Mouse (Mus musculus) liver, embryonic 16.5 days (tissue): ENCODE results near the gene Clta. TPM values are rescaled to one million over a fixed set of nuclear protein-coding genes. Genes with fewer than 3 reads are reported as not detected.
A peak's percentile ranks its signal among the peaks of the same experiment; 100 is the strongest.

Experiments used
- ATAC-seq: fragments of 200-750 bp; cut with Nextera tagmentation; 2 replicates; pipeline ENCODE4 v1.8.0; 2017; ENCODE audit warnings: low read depth, mild to moderate bottlenecking, moderate number of reproducible peaks, moderate library complexity
- H3K27ac ChIP-seq: fragments of 300-500 bp; sonication (generic); 2 replicates; pipeline ENCODE4 v1.5.1; 2014; ENCODE audit warnings: mild to moderate bottlenecking, low read length
- H3K27me3 ChIP-seq: fragments of 300-500 bp; sonication (generic); 2 replicates; pipeline ENCODE4 v1.6.1; 2014; ENCODE audit warnings: low read depth, low read length, mixed read lengths; ENCODE audit not compliant: control insufficient read depth, insufficient read depth
- H3K36me3 ChIP-seq: fragments of 300-500 bp; sonication (generic); 2 replicates; pipeline ENCODE4 v1.6.1; 2014; ENCODE audit warnings: mild to moderate bottlenecking; ENCODE audit not compliant: control insufficient read depth, insufficient read depth
- H3K4me1 ChIP-seq: fragments of 300-500 bp; sonication (generic); 2 replicates; pipeline ENCODE4 v1.6.1; 2014; ENCODE audit warnings: low read depth, low read length, mixed read lengths; ENCODE audit not compliant: control insufficient read depth
- H3K4me2 ChIP-seq: fragments of 300-500 bp; sonication (generic); 2 replicates; pipeline ENCODE4 v1.6.1; 2014; ENCODE audit warnings: low read depth, low read length, mixed read lengths
- H3K4me3 ChIP-seq: fragments of 300-500 bp; sonication (generic); 2 replicates; pipeline ENCODE4 v1.5.1; 2014; ENCODE audit warnings: low read depth, mild to moderate bottlenecking, low read length
- H3K9ac ChIP-seq: fragments of 300-500 bp; sonication (generic); 2 replicates; pipeline ENCODE4 v1.6.1; 2014; ENCODE audit warnings: low read depth, low read length
- H3K9me3 ChIP-seq: fragments of 300-500 bp; sonication (generic); replicated peaks from 2 replicates; pipeline ENCODE4 v1.6.1; 2016; ENCODE audit warnings: low read length; ENCODE audit not compliant: control insufficient read depth
- WGBS: fragments of 180-500 bp; shearing (Covaris S2); extraction: QIAGEN DNeasy Blood & Tissue Kit; methylation state at CpG from one replicate; pipeline ENCODE4 v1.1.7; 2014; ENCODE audit not compliant: insufficient replicate concordance; 5-methylcytosine and 5-hydroxymethylcytosine counted together
- polyA plus RNA-seq: library from polyadenylated mRNA; unstranded; fragments of >200 nt; fragmentation: Nextera tagmentation; extraction: Ambion mirVana; gene quantifications from 2 replicates; pipeline ENCODE4 v1.2.1, GENCODE M21; 2015

The Clta gene
- polyA plus RNA-seq, 1 experiment from 2014 or later: 101 TPM

GRCm38 (mm10) chr4:44012376-44013367, 8.4 kb downstream of the Clta start:
- H3K36me3 ChIP-seq: no peaks in the 10 kb centered on the region
- peak overlapping the region; percentile 80 for H3K27ac ChIP-seq
- H3K9ac ChIP-seq: peak overlapping the region; percentile 85
- peak overlapping the region; percentile 74 for H3K4me3 ChIP-seq
- H3K4me1 ChIP-seq: peaks cover 34% of the 10 kb centered on the region
- no peaks in the 10 kb centered on the region for H3K9me3 ChIP-seq
- ATAC-seq: peak; percentile 97
- under 1% methylated on average over 77 of the region's 77 CpGs for WGBS
- peak overlapping the region; percentile 89 for H3K4me2 ChIP-seq
- no peaks in the 10 kb centered on the region for H3K27me3 ChIP-seq

DNA sequence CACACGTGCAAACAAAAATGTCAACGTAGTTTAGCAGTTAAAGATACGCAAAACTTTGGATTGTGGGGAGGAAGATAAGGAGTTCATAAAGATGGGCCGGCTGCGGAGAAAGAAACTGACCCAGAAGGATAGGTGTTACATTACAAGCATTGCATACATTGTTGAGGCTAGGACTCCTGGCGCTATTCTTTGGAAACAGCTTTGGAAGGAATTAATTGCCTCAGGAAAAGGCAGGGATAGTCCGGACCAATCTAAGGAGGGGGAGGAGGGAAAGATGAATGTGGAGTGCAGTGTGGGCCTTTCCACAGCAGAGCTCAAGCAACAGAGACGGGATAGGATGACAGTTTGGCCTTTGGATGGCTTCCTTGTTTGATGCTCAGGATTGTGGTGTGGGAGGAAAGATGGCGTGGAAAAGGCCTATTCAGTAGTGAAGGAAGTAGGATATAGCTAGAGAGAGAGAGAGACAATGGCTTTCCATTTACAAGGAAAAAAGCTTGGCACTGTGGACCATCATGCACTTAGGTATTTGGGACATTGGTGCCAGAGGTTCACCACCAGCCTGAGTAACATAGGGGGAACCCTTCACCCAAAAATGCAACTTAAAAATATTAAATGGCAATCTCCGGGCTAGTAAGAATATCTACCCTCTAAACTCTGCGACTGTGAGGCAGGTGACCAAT, 9.3 kb downstream of the Clta start:
- 18% methylated on average over 11 of the region's 11 CpGs for WGBS
- peak overlapping the region; percentile 85 for H3K9ac ChIP-seq
- no peaks in the 10 kb centered on the region for H3K27me3 ChIP-seq
- peak overlapping the region; percentile 80 for H3K27ac ChIP-seq
- peak overlapping the region; percentile 89 for H3K4me2 ChIP-seq
- H3K4me1 ChIP-seq: peaks cover 34% of the 10 kb centered on the region
- no peak for ATAC-seq
- peak overlapping the region; percentile 74 for H3K4me3 ChIP-seq
- no peaks in the 10 kb centered on the region for H3K9me3 ChIP-seq
- peaks cover under 1% of the 10 kb centered on the region for H3K36me3 ChIP-seq

- H3K36me3 ChIP-seq: peaks cover 24% of the 10 kb centered on the region
- peaks cover 34% of the 10 kb centered on the region for H3K4me1 ChIP-seq
- H3K9ac ChIP-seq: no peak overlapping the region
- H3K4me3 ChIP-seq: no peak overlapping the region
- no peak overlapping the region for H3K4me2 ChIP-seq
- ATAC-seq: no peak
- no peaks in the 10 kb centered on the region for H3K27me3 ChIP-seq
- WGBS: 27% methylated on average over 4 of the region's 4 CpGs
- no peaks in the 10 kb centered on the region for H3K9me3 ChIP-seq
- H3K27ac ChIP-seq: no peak overlapping the region
These were observed 11.8 kb downstream of the Clta start for GRCm38 (mm10) chr4:44016071-44016470.

GRCm38 (mm10) chr4:44016791-44017190, 12.5 kb downstream of the Clta start:
- H3K27ac ChIP-seq: no peak overlapping the region
- H3K27me3 ChIP-seq: no peaks in the 10 kb centered on the region
- no peak overlapping the region for H3K9ac ChIP-seq
- no peak overlapping the region for H3K4me2 ChIP-seq
- H3K9me3 ChIP-seq: no peaks in the 10 kb centered on the region
- H3K4me3 ChIP-seq: no peak overlapping the region
- 87% methylated on average over 12 of the region's 12 CpGs for WGBS
- peaks cover 30% of the 10 kb centered on the region for H3K4me1 ChIP-seq
- ATAC-seq: no peak
- H3K36me3 ChIP-seq: peaks cover 31% of the 10 kb centered on the region

DNA sequence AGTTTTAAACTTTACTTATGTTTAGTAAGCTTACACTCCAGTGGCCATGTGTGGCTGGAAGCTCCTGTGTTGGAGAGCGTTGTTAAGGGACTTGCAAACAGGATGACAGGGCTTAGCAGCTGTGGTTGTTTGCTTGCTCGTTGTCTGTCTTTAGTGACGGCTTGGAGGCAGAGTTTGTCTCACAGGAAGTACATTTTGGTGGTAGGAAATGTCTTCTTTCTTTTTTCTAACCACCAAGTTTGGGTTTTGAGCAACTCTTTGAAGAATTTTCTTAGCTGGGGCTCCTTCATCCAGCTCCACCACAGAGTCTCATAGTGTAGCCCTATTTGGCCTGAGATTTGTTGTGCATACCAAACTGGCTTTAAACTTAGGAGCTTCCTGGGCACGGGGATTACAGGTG, 18.1 kb downstream of the Clta start:
- no peak overlapping the region for H3K4me3 ChIP-seq
- no peak overlapping the region for H3K9ac ChIP-seq
- no peak overlapping the region for H3K4me2 ChIP-seq
- H3K9me3 ChIP-seq: no peaks in the 10 kb centered on the region
- H3K27ac ChIP-seq: no peak overlapping the region
- 60% methylated on average over 4 of the region's 4 CpGs for WGBS
- no peak for ATAC-seq
- no peaks in the 10 kb centered on the region for H3K4me1 ChIP-seq
- H3K27me3 ChIP-seq: no peaks in the 10 kb centered on the region
- peaks cover 83% of the 10 kb centered on the region for H3K36me3 ChIP-seq

- Histone ChIP-seq H3K27me3 (no peaks in the 10 kb centered on the region), H3K27ac (no peak overlapping the region), H3K4me1 (no peaks in the 10 kb centered on the region), H3K36me3 (peaks cover 87% of the 10 kb centered on the region), H3K9me3 (no peaks in the 10 kb centered on the region), H3K9ac (no peak overlapping the region), H3K4me2 (no peak overlapping the region), H3K4me3 (no peak overlapping the region)
- 84% methylated on average over 11 of the region's 11 CpGs for WGBS
- no peak for ATAC-seq
These were observed 18.5 kb downstream of the Clta start for GRCm38 (mm10) chr4:44022766-44023165.

DNA sequence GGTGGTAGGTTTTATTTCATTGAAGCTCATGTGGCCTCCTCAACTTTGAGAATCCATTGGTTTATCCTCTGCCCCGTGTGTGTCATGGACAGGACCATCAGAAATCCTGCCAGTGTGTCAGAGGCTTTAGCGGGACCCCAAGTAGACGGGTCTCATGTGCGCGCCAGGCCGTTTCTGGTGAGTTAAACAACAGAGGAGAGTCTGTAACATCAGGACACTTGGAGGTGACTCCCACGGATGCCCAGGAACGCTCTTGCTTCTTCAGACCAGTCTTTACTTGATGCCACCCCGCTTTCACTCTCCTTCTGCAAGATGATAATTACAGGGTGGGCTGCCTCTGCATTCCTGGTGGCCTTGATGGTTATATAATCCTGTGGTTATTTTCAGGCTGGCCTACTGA, 19.4 kb downstream of the Clta start:
- no peaks in the 10 kb centered on the region for H3K9me3 ChIP-seq
- peaks cover 85% of the 10 kb centered on the region for H3K36me3 ChIP-seq
- no peak overlapping the region for H3K9ac ChIP-seq
- ATAC-seq: no peak
- no peaks in the 10 kb centered on the region for H3K4me1 ChIP-seq
- no peak overlapping the region for H3K4me2 ChIP-seq
- H3K4me3 ChIP-seq: no peak overlapping the region
- whole genome bisulfite sequencing: 89% methylated on average over 9 of the region's 9 CpGs
- no peak overlapping the region for H3K27ac ChIP-seq
- no peaks in the 10 kb centered on the region for H3K27me3 ChIP-seq

DNA sequence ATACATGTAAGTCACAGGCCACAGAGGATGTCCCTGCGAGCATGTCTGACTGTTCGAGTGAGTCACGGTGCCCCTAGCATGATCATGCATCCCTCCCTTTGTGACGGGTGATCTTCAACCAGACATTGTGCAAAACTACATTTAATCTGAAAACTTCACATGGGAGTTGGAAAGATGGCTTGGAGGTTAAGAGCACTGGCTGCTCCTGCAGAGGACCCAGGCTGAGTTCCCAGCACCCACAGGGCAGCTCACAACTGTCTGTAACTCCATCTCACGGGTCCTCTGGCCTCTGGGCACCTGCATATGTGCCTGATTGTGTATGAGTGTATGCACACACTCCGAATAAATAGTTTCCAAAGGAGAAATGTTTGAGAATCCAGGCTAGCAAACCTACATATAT, 20.0 kb downstream of the Clta start:
- Histone ChIP-seq H3K9me3 (no peaks in the 10 kb centered on the region), H3K27ac (no peak overlapping the region), H3K27me3 (no peaks in the 10 kb centered on the region), H3K9ac (no peak overlapping the region), H3K4me1 (no peaks in the 10 kb centered on the region; the same call in 1 of the 2 replicates), H3K4me2 (no peak overlapping the region), H3K4me3 (no peak overlapping the region), H3K36me3 (peaks cover 82% of the 10 kb centered on the region)
- ATAC-seq: no peak
- WGBS: 89% methylated on average over 6 of the region's 6 CpGs

- Histone ChIP-seq H3K4me2 (no peak overlapping the region), H3K27me3 (no peaks in the 10 kb centered on the region), H3K4me1 (no peaks in the 10 kb centered on the region; the same call in 1 of the 2 replicates), H3K9me3 (no peaks in the 10 kb centered on the region), H3K27ac (no peak overlapping the region), H3K4me3 (no peak overlapping the region), H3K36me3 (peaks cover 78% of the 10 kb centered on the region), H3K9ac (no peak overlapping the region)
- no peak for ATAC-seq
- 82% methylated on average over 6 of the region's 6 CpGs for WGBS
These were observed 21.3 kb downstream of the Clta start for GRCm38 (mm10) chr4:44025570-44025969.
